Mouse (Mus musculus) stomach, postnatal 0 days (tissue): ENCODE results near the gene Cyp4f15.

Source experiments
- CTCF ChIP-seq: IDR thresholded peaks from 2 replicates; pipeline ENCODE4 v1.5.1; 2016; ENCODE audit warnings: antibody characterized with exemption, low read depth, mild to moderate bottlenecking, moderate library complexity
- EP300 ChIP-seq: optimal IDR thresholded peaks from 2 replicates; pipeline ENCODE3; 2016; ENCODE audit warnings: antibody characterized with exemption

- TF ChIP-seq CTCF = no peak
- no peak for TF ChIP-seq EP300
Measured at GRCm38 (mm10) chr17:32722771-32723170, 37.3 kb downstream of the Cyp4f15 start.
